Mouse (Mus musculus) forelimb bud, embryonic 11.5 days (tissue): Measurements from ENCODE around the gene Olfr648.

Experiments
- DNase-seq: peaks from one replicate; pipeline ENCODE4 v3.0.0-alpha.2; 2012; ENCODE audit warnings: low read depth, low spot score

Gene Olfr648

DNA sequence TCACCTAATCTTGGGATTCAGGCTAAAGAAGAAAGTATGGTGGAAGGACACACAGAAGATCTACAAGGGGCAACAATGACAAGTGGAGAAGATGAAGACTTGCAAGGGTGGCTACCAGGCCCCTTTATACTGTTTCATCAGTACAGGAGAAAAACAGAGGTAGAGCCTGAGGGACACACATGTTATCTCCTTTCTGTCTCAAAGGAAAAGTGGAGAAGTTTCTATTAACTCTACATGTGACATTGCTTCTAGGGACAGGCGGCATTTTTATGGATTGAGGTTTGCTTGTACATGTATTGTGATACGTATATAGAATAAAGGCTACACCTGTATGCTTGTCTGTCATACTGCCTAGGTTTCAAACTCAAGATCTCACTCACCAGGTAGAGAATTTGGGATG is at the start of gene Olfr648:
Gene Olfr648 (minus strand): TSS at position 101 of the 400 bp plus-strand sequence.
- no peak for DNase-seq

DNA sequence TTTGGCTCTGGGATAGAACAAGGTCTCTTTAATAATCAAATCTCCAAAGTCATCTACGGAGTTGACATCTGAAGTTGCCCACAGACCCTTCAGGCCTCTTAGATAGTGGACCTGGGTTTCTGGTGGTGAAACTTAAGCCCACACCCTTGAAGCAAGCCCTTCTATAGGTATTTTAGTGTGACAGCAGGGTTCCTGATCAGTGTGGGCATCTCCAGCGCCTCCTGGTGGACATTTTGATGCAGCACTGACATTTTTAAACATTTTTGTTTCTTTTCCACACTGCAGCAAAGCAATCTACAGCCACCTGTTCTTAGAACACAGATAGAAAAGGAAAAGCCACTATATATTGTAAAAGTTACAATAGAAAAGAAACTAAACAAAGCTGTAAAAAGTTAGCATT is 48.0 kb upstream of the Olfr648 start:
- peak; percentile 40 for DNase-seq

DNA sequence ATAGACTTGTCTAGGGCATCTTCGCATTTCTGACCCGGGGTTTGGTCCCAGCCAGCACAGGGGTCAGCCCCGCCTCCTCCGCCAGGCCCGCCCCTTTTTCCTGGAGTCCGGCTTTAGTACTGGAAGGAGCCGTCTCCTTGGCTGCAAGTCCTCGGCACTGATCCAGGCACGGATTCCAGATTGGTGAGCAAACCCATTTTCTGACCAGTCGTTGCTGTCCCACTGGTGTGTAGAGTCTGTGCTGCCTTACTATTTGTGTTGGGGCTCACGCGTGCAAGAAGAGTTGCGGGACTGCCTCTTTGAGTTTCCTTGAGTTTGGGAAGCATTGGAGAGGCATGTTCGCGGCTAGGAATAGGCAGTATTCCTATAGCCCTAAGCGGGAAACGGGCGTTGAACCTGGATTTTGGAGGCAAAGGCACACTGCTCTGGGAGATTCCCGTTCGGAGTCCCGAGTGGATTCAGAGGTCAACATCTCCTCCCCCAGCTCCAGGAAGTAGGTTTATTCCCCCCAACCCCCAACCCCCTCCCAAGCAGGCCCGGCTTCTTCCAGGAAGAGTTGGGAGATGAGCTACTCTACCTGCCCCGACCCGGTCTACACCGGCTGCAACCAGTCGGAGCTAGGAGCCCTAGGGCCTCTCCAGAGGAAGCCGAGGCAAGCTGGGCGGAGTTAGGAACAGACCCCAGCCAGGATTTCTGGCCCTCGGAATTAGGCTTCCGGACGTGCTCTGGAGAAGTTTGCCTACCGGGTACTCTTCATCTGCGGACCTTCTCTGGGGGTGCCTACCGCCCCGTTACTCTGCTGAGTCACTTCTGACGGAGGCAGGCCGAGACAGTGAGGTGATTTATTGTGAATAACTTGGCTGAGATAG is 35.7 kb upstream of the Olfr648 start, which contains the start of gene Trim6:
Gene Trim6 (plus strand): TSS at position 93 of the 869 bp plus-strand sequence.
- DNase-seq, result peak; percentile 40

DNA sequence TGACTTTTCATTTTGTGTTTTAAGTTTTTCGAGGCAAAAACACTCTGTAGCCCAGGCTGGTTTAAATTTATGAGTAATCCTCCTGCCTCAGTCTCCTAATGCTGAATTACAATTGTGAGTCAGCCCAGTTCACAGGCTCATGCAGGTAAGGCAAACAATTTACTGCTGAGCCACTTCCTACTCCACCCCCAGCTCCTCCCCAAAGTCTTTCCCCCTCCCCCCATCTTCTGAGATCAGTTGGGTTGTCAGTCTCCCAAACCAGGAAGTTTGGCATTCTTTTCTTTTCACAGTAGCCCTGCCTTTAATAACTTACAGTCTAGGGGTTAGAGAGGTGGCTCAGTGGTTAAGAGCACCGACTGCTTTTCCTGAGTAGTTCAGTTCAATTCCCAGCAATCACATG is 34.7 kb upstream of the Olfr648 start:
- DNase-seq, result no peak

DNA sequence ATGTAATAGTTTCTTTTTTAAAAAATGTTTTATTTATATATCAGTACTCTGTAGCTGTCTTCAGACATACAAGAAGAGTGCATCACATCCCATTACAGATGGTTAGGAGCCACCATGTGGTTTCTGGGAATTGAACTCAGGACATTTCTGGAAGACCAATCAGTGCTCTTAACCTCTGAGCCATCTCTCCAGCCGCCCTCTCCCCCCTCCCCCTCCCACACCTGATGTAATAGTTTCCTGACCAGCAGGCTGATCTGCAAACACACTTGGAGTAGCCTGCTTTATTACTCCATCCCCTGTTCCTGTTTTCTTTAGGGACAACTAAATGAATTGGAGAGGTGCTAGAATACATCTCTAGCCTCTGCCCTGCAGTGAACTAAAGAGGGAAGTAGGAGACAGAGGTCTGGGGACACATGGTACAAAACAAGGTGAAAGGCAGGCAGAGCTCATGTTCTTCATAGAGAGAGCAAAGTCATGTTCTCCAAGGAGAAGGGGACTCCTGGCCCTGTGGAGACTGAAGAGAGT is 32.9 kb upstream of the Olfr648 start:
- DNase-seq, result no peak

DNA sequence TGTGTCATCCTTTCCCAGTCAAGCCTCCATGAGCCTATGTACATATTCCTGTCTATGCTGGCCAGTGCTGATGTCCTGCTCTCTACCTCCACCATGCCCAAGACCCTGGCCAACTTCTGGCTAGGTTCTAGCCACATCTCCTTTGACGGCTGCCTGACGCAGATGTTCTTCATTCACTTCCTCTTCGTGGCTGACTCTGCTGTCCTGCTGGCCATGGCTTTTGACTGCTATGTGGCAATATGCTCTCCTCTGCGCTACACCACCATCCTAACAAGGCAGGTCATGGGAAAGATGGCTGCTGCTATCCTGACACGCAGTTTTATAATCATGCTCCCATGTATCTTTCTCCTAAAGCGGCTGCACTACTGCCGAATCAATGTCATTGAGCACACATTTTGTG is 23.0 kb upstream of the Olfr648 start:
- no peak for DNase-seq

DNA sequence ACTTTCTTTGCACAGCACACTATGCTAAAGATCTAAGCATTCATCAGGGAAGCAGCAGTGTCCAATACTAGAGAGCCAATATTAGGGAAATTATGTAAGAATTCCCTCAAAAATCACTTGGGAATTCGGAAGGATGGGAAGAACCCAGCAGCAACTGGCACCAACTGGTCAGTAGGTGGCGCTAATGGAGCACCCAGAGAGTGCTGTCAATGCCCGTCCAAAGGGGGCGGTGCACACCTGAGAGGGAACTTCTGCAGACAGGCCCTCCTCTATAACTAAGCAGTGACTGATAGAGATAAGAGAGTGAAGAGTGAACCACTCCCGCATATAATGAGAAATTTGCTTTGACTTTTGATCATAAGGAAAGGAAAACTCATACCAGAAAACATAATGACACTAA is 16.6 kb upstream of the Olfr648 start:
- DNase-seq, result peak; percentile 60

DNA sequence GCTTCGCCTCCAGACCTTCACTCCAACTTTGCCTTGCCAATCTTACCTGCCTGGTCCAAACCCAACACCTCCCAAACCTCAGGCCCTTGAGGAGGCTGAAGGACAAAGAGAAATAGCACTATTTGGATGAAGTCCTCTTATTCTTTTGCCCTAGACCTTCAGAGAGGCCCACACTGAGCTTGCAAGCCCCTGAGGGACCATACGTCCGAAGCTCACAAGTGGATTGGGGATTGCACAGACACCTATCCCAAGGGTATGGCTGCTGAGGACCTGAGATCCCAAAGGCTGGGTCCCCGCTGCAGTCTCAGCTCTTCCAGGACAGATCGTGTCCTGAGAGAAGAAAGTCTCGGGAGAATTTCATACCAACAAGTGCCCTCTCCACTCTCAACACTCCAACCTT is 12.7 kb upstream of the Olfr648 start, which contains the start of gene Olfr649:
Gene Olfr649 (minus strand): TSS at position 101 of the 400 bp plus-strand sequence.
- DNase-seq, result no peak

DNA sequence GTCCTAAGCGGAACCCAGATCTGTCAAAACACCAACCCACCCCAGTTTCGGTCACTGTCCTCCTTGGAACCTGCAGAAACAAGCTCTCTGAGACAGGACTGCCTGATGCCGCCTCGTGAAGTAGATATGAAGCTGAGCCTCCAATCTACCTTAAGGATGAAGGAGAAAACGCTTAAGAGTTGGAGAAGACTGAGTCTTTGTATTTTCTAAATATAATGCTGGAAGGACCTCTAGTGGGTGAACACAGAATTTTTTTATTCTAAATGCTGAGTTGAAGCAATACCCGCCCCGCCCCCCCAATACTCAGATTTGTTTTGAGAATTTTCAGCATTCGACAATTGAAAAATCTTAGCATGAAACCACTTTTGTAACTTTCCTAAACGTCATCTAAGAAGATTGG is 8.1 kb upstream of the Olfr648 start:
- no peak for DNase-seq

DNA sequence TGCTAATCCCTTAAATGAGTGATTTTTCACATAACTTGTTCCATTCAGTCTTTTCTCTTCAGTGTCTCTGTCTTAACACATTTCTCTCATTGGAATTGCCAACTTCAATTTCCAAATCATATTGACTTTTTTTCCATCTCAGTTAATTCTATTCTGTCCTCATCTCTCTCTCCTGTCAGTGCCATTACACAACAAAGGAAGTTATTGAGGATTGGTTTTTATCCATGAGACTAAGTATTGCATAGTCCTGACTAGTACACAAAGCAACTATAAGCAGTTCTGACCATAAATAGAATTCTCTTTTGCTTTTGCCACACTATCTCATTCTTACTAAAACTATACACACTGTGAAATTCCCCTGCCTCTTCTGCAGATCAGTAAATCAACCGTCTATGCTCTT is 4.1 kb downstream of the Olfr648 start:
- DNase-seq, result no peak

DNA sequence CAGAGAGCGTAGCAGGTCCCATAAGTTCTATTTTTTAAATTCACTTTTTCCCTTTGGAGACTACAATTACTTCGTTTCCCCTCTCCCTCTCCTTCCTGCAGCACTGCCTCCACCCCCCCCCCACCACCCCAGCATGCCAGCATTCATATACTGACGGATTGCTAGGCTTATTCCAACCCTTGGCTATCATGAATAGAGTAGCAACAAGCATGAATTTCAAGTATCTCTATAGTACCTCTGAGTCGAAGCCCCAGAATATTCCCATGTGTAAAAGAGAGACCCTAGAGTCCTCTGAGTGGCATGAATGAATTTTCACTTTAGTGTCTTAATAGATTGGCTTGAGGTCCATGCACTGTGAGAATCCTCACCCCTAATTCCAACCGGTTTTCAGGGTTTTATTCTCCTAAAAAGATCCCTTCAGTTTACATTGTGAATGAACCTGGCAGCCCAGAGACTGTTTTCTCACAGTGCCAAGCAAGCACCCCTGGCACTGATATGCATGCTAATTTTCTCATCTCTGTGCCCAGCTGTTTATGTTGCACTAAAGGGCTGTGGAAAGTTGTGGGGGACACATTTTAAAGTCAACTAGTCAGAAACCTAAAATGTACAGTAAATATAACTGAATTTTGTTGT is 4.7 kb downstream of the Olfr648 start:
- DNase-seq, result no peak

DNA sequence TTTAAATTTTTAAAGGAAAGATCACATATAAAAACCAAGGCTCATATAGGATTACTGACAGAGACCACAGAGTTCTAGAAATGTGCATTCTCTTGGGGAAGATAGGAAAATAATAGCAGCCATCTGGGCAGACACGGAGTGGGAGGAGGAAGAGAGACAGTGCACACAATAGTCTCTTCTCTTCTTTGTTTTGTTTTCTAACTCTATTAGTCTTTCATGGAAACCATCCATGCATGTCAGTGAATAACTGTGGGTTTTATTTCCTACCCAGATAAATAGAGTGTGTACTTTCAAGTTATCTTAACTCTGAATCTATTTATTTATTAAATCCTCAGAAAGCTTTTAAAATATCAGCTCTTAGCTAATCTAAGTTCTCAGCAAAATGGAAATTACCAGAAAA is 8.1 kb downstream of the Olfr648 start:
- DNase-seq, result no peak

DNA sequence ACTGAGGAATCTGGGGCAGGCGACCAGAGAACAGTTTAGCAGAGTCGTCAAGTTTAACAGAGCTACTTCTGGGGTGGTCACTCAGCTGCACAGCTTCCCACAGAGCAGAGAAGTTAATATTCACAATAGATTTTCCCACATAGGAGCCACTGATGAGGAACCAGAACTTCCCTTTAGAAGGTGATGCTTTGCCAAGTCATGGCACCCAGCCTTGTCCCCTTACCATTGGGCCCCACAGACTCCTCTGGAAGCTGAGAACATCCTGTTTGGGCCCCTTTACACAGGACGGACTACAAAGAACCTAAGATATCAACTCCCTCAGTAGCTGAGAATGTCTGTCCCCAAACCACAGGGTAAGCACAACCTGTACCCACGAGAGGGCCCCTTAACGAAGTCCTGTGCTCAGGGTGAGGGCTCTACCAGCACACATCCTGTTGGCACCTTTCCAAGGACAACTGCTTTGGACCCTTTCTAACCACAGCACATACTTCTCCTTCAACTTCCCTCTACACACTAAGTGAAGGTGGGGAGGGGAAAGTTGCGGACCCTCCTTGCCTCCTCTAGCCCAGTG is 13.5 kb downstream of the Olfr648 start:
- no peak for DNase-seq

DNA sequence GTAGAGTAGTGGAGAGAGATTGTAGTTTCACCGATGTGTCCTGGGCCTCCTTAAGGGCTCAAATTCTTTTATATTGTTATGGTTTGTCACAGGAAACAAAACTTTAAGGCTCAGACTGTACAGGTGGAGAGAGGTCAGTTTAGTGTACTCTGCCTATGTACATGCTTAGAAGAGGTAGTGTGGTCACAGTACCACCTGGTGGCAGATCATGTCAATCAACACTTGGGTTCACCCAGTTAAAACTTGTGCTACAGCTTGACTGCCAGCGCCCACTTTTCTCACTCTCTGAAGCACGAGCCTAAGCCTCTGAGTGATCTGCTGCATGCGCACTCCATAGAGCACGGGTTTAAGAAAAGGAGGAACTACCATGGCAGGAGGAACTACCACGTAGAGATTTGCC is 16.1 kb downstream of the Olfr648 start:
- no peak for DNase-seq

DNA sequence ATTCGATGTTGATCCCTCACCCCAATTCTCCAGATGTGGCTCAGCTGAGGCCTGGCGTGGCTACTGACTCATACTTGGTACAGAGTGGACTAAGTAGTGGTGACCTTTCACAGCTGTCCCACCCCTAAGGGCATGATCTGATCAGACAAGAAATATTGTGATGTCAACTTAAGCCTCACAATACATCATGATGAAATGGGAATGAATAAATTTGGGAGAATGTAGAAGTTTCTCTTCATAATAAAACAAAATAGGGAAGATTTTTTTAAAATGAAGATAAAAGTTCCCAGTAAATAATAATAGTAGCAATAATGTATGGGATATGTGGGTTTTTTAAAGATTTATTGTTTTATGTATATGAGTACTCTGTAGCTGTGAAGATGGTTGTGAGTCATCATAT is 32.7 kb downstream of the Olfr648 start, which contains the start of gene Ubqlnl:
Gene Ubqlnl (minus strand): TSS at position 101 of the 400 bp plus-strand sequence.
- DNase-seq, result no peak

DNA sequence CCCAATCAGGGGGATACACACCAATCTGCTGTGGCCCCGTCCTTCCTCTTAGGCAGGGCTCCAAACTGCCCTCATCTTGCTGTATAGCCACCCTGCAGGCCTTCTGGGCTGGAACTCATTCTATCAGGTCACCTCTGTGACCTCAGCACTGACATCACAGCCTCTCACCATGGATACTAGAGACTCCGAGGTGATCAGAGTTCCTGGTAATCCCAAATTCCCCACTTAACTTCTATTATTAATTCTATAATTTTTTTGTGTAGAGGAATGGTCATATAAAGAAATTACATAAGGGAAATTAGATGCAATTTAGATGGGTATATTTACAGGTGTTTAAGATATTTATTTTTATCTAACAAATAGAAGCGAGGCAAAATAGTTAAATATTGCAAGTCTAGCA is 40.0 kb downstream of the Olfr648 start, which contains the start of gene Ubqln3:
Gene Ubqln3 (minus strand): TSS at position 101 of the 400 bp plus-strand sequence.
- DNase-seq, result no peak

DNA sequence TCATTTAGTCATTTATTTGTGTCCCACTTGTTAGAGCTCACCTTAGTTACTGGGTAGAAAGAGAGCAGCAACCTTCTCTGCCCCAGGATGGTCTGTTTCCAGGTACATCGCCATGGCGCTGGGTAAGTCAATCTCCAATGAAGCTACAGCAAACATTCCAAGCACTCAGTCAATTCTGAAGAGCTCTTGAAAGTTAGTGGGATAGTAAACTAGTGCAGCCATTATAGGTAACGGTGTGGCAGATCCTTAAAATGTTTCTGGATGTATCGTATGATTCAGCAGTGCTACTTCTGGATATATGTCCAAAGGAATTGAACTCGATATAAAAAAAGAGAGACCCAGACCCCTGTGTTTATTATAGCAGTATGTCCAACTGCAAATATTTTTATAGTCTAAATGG is 45.9 kb downstream of the Olfr648 start, which contains the start of gene Olfr643:
Gene Olfr643 (minus strand): TSS at position 101 of the 400 bp plus-strand sequence.
- DNase-seq, result no peak

DNA sequence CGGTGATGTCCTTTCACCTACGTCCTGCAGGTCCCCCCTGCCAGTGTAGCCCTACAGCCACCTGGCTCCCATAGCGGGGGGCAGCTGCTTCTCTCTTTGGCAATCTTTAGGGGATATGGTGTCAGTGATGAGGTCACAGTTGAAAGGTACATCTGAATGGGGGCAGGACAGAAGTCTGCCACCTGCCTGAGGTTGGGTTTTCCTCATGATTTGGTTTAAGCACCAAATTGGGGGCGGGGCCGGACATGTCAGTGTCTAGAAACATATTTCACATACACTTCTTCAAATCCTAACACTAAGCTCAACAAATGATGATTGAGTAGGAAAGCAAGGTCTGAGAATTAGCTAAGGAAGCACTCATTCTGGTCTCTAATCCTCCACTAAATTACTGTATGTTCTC is 53.5 kb downstream of the Olfr648 start, which contains the start of gene Ubqln5:
Gene Ubqln5 (minus strand): TSS at position 101 of the 400 bp plus-strand sequence.
- DNase-seq, result no peak
